21 mouse cellular contexts compared by ENCODE assay signal in genomic region chr12:76803028-76803427, GRCm38 (mm10). TPM values are rescaled to one million over a fixed set of nuclear protein-coding genes. Genes with fewer than 3 reads are reported as not detected.
A peak's percentile ranks its signal among the peaks of the same experiment; 100 is the strongest.
DNase-seq lines count a peak whose midpoint lies in the region; ATAC-seq lines count a peak whose summit lies in the region.
"Had no signal": no experiment of that assay in that cellular context is flagged by ENCODE, and none has a peak within 500 bp of the region (broad histone marks: within the 10 kb centered on the region; RNA-seq: fewer than 3 reads in every experiment).

No protein-coding gene starts in this region.

- H3K4me2 ChIP-seq in heart, embryonic 13.5 days = no peak overlapping the region
- H3K4me2 ChIP-seq: forebrain, embryonic 13.5 days; heart, embryonic 15.5 days; hindbrain, embryonic 15.5 days had no signal

- ATAC-seq in frontal cortex, adult (ENCODE audit: low TSS enrichment) = peak; percentile 62
- ATAC-seq in heart, embryonic 13.5 days (ENCODE audit: extremely low read depth, insufficient number of reproducible peaks, low FRiP score, low TSS enrichment) = no peak
- ATAC-seq: forebrain, postnatal 0 days; Patski had no signal

- H3K4me1 ChIP-seq in heart, embryonic 13.5 days = peaks cover 10% of the 10 kb centered on the region; the same call in 1 of the 2 replicates
- H3K4me1 ChIP-seq: forebrain, embryonic 13.5 days; hindbrain, embryonic 15.5 days had no signal

- no peak overlapping the region for H3K27ac ChIP-seq in heart, embryonic 13.5 days (replicated peaks)
- H3K27ac ChIP-seq: embryonic facial prominence, embryonic 10.5 days; forebrain, embryonic 13.5 days; heart, embryonic 15.5 days; hindbrain, embryonic 15.5 days had no signal

- 56% methylated on average over 10 of the region's 10 CpGs for WGBS in heart, embryonic 13.5 days

- H3K27me3 ChIP-seq in heart, embryonic 13.5 days (replicated peaks) = peaks cover 25% of the 10 kb centered on the region
- H3K27me3 ChIP-seq: forebrain, embryonic 13.5 days; hindbrain, embryonic 15.5 days had no signal

- 0 out of 2 replicates have a peak overlapping the region, but pooled peaks have one; percentile 28 for H3K9ac ChIP-seq in heart, embryonic 13.5 days
- H3K9ac ChIP-seq: forebrain, embryonic 13.5 days; forebrain, postnatal 0 days; heart, embryonic 15.5 days; hindbrain, embryonic 15.5 days had no signal

- no peaks in the 10 kb centered on the region for H3K36me3 ChIP-seq in heart, embryonic 13.5 days
- H3K36me3 ChIP-seq: embryonic facial prominence, embryonic 10.5 days; heart, embryonic 15.5 days had no signal

- no peaks in the 10 kb centered on the region for H3K9me3 ChIP-seq in heart, embryonic 13.5 days
- H3K9me3 ChIP-seq: embryonic facial prominence, embryonic 10.5 days; forebrain, embryonic 13.5 days; heart, embryonic 15.5 days; hindbrain, embryonic 15.5 days had no signal

- no peak overlapping the region for H3K4me3 ChIP-seq in heart, embryonic 13.5 days
- H3K4me3 ChIP-seq: embryonic facial prominence, embryonic 10.5 days; forebrain, embryonic 13.5 days; heart, embryonic 15.5 days; hindbrain, embryonic 15.5 days had no signal

- DNase-seq in frontal cortex, postnatal 14 days (ENCODE audit: low spot score in 2 of 2) = no peak
- no peak for DNase-seq in heart, postnatal 4 days
- DNase-seq in right cerebral cortex, postnatal 25 days = peak; percentile 31
- DNase-seq in right cerebral cortex, postnatal 4 days = no peak
- DNase-seq: adrenal gland, adult 2 months; adrenal gland, postnatal 25 days; cerebellum, adult 9-10 months; forebrain, postnatal 0 days; gastrocnemius, postnatal 14 days had no signal

RNA-seq across cellular contexts. Expression of gene Gpx2, which starts 7.7 kb away (rescaled TPM):
- polyA plus RNA-seq in heart, embryonic 13.5 days (2015; fragmentation: Nextera tagmentation; extraction: Ambion mirVana) = 0.72 and 1.7 TPM in 2 replicates
- total RNA-seq in heart, postnatal 4 days (2021) = not detected
- total RNA-seq: adrenal gland, adult 2 months; adrenal gland, postnatal 25 days; CH12.LX; forebrain, postnatal 0 days; gastrocnemius, adult 18-20 months; gastrocnemius, postnatal 14 days; heart, postnatal 25 days had no signal
- polyA plus RNA-seq: activated CD4-positive, CD25-positive, alpha-beta regulatory T cell, adult 4 months; adrenal gland, adult 2 months; hindbrain, embryonic 11.5 days; hindbrain, embryonic 15.5 days; Patski had no signal

RNA-seq across cellular contexts. Expression of gene Rab15, which starts 19.7 kb away (rescaled TPM):
- polyA plus RNA-seq in heart, embryonic 13.5 days (2015; fragmentation: Nextera tagmentation; extraction: Ambion mirVana) = 3.8 and 4.1 TPM in 2 replicates
- total RNA-seq in heart, postnatal 4 days (2021) = 1 to 10 TPM; 2.6 to 3.6 TPM
- polyA plus RNA-seq: activated CD4-positive, CD25-positive, alpha-beta regulatory T cell, adult 4 months had no signal

RNA-seq across cellular contexts. Expression of gene Fntb, which starts 37.6 kb away (rescaled TPM):
- 25.9 and 26.5 TPM in 2 replicates for polyA plus RNA-seq in heart, embryonic 13.5 days (2015; fragmentation: Nextera tagmentation; extraction: Ambion mirVana)
- 10 to 100 TPM; 18.4 to 20.7 TPM for total RNA-seq in heart, postnatal 4 days (2021)

RNA-seq across cellular contexts. Expression of gene Churc1, which starts 37.7 kb away (rescaled TPM):
- 155 and 187 TPM in 2 replicates for polyA plus RNA-seq in heart, embryonic 13.5 days (2015; fragmentation: Nextera tagmentation; extraction: Ambion mirVana)
- 10 to 100 TPM; 83.0 to 86.7 TPM for total RNA-seq in heart, postnatal 4 days (2021)
